Comparison of ENCODE assay signal across 8 mouse cellular contexts in genomic region chr17:86145079-86145951, GRCm38 (mm10). TPM values are rescaled to one million over a fixed set of nuclear protein-coding genes. Genes with fewer than 3 reads are reported as not detected.
DNase-seq lines count a peak whose midpoint lies in the region; ATAC-seq and TF ChIP-seq lines count a peak whose summit lies in the region.

TSS of gene Srbd1 (minus strand) at chr17:86145175.

- H3K27me3 ChIP-seq in C2C12 (ENCODE audit: control insufficient read depth, insufficient read depth, insufficient read length) (no peaks in the 10 kb centered on the region), myocyte (ENCODE audit: control insufficient read depth, insufficient read depth, insufficient read length) (no peaks in the 10 kb centered on the region)
- no peaks in the 10 kb centered on the region for H3K27me3 ChIP-seq in embryonic facial prominence, embryonic 15.5 days
- H3K27me3 ChIP-seq in heart, embryonic 10.5 days (ENCODE audit: insufficient read depth, poor library complexity, severe bottlenecking) = no peaks in the 10 kb centered on the region
- H3K27me3 ChIP-seq in kidney, embryonic 14.5 days (ENCODE audit: control insufficient read depth, insufficient read depth, low read length) = no peaks in the 10 kb centered on the region
- H3K27me3 ChIP-seq in liver, adult 2 months (ENCODE audit: control insufficient read depth, insufficient read depth, low read length) = no peaks in the 10 kb centered on the region

- DNase-seq in heart, embryonic 10.5 days (ENCODE audit: low spot score) = peak; percentile 96
- DNase-seq in liver, adult 2 months (ENCODE audit: extremely low read depth, low read depth, low spot score) = peak; percentile 74
- peak; percentile 89 to 94 for DNase-seq in spleen, postnatal 4 days (ENCODE audit: low spot score in 2 of 2)

- peak; percentile 95 for ATAC-seq in embryonic facial prominence, embryonic 15.5 days (ENCODE audit: insufficient number of reproducible peaks, low FRiP score, low TSS enrichment, low read depth)
- ATAC-seq in kidney, embryonic 14.5 days (ENCODE audit: low FRiP score, low TSS enrichment) = peak; percentile 94

- no peaks in the 10 kb centered on the region for H3K9me3 ChIP-seq in embryonic facial prominence, embryonic 15.5 days (replicated peaks)
- H3K9me3 ChIP-seq in heart, embryonic 10.5 days = no peaks in the 10 kb centered on the region
- H3K9me3 ChIP-seq in kidney, embryonic 14.5 days (ENCODE audit: control insufficient read depth, low read length) = no peaks in the 10 kb centered on the region

- H3K36me3 ChIP-seq in C2C12 (ENCODE audit: control insufficient read depth, insufficient read depth) (peaks cover 5% of the 10 kb centered on the region), myocyte (ENCODE audit: control insufficient read depth, insufficient read depth) (peaks cover 12% of the 10 kb centered on the region)
- H3K36me3 ChIP-seq in embryonic facial prominence, embryonic 15.5 days = peaks cover 11% of the 10 kb centered on the region; the same call in 1 of the 2 replicates
- peaks cover 12% of the 10 kb centered on the region; the same call in 1 of the 2 replicates for H3K36me3 ChIP-seq in heart, embryonic 10.5 days
- H3K36me3 ChIP-seq in kidney, embryonic 14.5 days (ENCODE audit: control insufficient read depth, insufficient read depth, low read length) = no peaks in the 10 kb centered on the region
- H3K36me3 ChIP-seq in liver, adult 2 months (ENCODE audit: control insufficient read depth, insufficient read depth, low read length) = no peaks in the 10 kb centered on the region

- H3K4me1 ChIP-seq in bone marrow macrophage, adult 2 months (ENCODE audit: control insufficient read depth, insufficient read depth, low read length) = peaks cover 10% of the 10 kb centered on the region
- peaks cover 15% of the 10 kb centered on the region for H3K4me1 ChIP-seq in embryonic facial prominence, embryonic 15.5 days
- H3K4me1 ChIP-seq in heart, embryonic 10.5 days = peaks cover 18% of the 10 kb centered on the region
- H3K4me1 ChIP-seq in kidney, embryonic 14.5 days (ENCODE audit: control insufficient read depth, insufficient read depth, low read length) = 0 out of 2 replicates have a peak, but pooled peaks cover 5% of the 10 kb centered on the region
- peaks cover 8% of the 10 kb centered on the region for H3K4me1 ChIP-seq in liver, adult 2 months (ENCODE audit: control insufficient read depth, insufficient read depth, low read length)

- H3K79me2 ChIP-seq in C2C12 (ENCODE audit: control insufficient read depth, insufficient read depth) = peaks cover 33% of the 10 kb centered on the region
- H3K79me2 ChIP-seq in liver, adult 2 months (ENCODE audit: control insufficient read depth, insufficient read depth, low read length) = peaks cover 5% of the 10 kb centered on the region; the same call in 1 of the 2 replicates
- H3K79me2 ChIP-seq in myocyte (ENCODE audit: control insufficient read depth, insufficient read depth) = peaks cover 20% of the 10 kb centered on the region

- 1% methylated on average over 30 of the region's 45 CpGs for WGBS in embryonic facial prominence, embryonic 15.5 days
- WGBS in heart, embryonic 10.5 days = 4% methylated on average over 28 of the region's 45 CpGs
- WGBS in kidney, embryonic 14.5 days = under 1% methylated on average over 29 of the region's 45 CpGs
- 4% methylated on average over 33 of the region's 45 CpGs for WGBS in liver, adult 2 months

- no peak for TF ChIP-seq POLR2A in bone marrow macrophage, adult 2 months (IDR thresholded peaks at IDR 0.05; ENCODE audit: borderline replicate concordance, low read depth, low read length)
- no peak for TF ChIP-seq POLR2A in liver, adult 2 months (IDR thresholded peaks at IDR 0.05; ENCODE audit: extremely low read depth, insufficient read depth, low read length)
- TF ChIP-seq POLR2A in myocyte (IDR thresholded peaks at IDR 0.05; ENCODE audit: insufficient read length, low read depth) = peak; percentile 22

- H3ac ChIP-seq in C2C12 (ENCODE audit: control insufficient read depth, insufficient read length, low read depth) (peak within 1 kb of the TSS; percentile 100), myocyte (ENCODE audit: control insufficient read depth, insufficient read length) (peak within 1 kb of the TSS; percentile 37)

- H3K79me3 ChIP-seq in C2C12 (ENCODE audit: low read depth) = peaks cover 18% of the 10 kb centered on the region

- H3K4me3 ChIP-seq in C2C12 (ENCODE audit: insufficient read depth, poor library complexity, severe bottlenecking) (peak within 1 kb of the TSS; percentile 89), myocyte (peak within 1 kb of the TSS; percentile 83)
- H3K4me3 ChIP-seq in bone marrow macrophage, adult 2 months (ENCODE audit: insufficient read depth, low read length) = peak within 1 kb of the TSS; percentile 66
- H3K4me3 ChIP-seq in embryonic facial prominence, embryonic 15.5 days (replicated peaks) = peak within 1 kb of the TSS; percentile 68
- H3K4me3 ChIP-seq in heart, embryonic 10.5 days = peak within 1 kb of the TSS; percentile 90
- peak within 1 kb of the TSS; percentile 62 for H3K4me3 ChIP-seq in kidney, embryonic 14.5 days (ENCODE audit: low read length)
- H3K4me3 ChIP-seq in liver, adult 2 months (ENCODE audit: insufficient read depth, low read depth, low read length) = peak within 1 kb of the TSS; percentile 89

- H3K4me2 ChIP-seq in embryonic facial prominence, embryonic 15.5 days (replicated peaks) = peak within 1 kb of the TSS; percentile 96
- H3K4me2 ChIP-seq in kidney, embryonic 14.5 days (replicated peaks; ENCODE audit: low read depth, low read length) = peak within 1 kb of the TSS; percentile 89
- peak within 1 kb of the TSS; percentile 89 for H3K4me2 ChIP-seq in myocyte (ENCODE audit: low read depth)

- H3K9ac ChIP-seq in embryonic facial prominence, embryonic 15.5 days = peak within 1 kb of the TSS; percentile 71
- peak within 1 kb of the TSS; percentile 72 for H3K9ac ChIP-seq in kidney, embryonic 14.5 days (ENCODE audit: low read depth, low read length)
- H3K9ac ChIP-seq in liver, adult 2 months (ENCODE audit: low read depth, low read length) = peak within 1 kb of the TSS; percentile 80

- no peak for TF ChIP-seq CTCF in C2C12 (IDR thresholded peaks at IDR 0.05; ENCODE audit: control insufficient read depth, insufficient read depth, insufficient read length)
- TF ChIP-seq CTCF in bone marrow macrophage, adult 2 months (IDR thresholded peaks at IDR 0.05; ENCODE audit: low read depth, low read length) = no peak
- TF ChIP-seq CTCF in liver, adult 2 months (IDR thresholded peaks at IDR 0.05; ENCODE audit: low read depth, low read length) = no peak

- peak within 1 kb of the TSS; percentile 44 for H3K27ac ChIP-seq in bone marrow macrophage, adult 2 months (ENCODE audit: insufficient read depth, low read depth, low read length)
- H3K27ac ChIP-seq in embryonic facial prominence, embryonic 15.5 days (replicated peaks) = peak within 1 kb of the TSS; percentile 80
- H3K27ac ChIP-seq in heart, embryonic 10.5 days = peak within 1 kb of the TSS; percentile 84
- peak within 1 kb of the TSS; percentile 82; the same call in 1 of the 2 replicates for H3K27ac ChIP-seq in kidney, embryonic 14.5 days (ENCODE audit: low read depth, low read length)
- peak within 1 kb of the TSS; percentile 70 for H3K27ac ChIP-seq in liver, adult 2 months (replicated peaks; ENCODE audit: insufficient read depth, low read depth, low read length)

TF ChIP-seq in C2C12, 6 proteins besides CTCF, POLR2A, EP300 and RAD21:
- TF ChIP-seq MYOD1 (IDR thresholded peaks at IDR 0.05; ENCODE audit: control insufficient read depth, insufficient read length, low read depth) (no peak), FOSL1 (IDR thresholded peaks at IDR 0.05; ENCODE audit: insufficient read depth, low read length, poor library complexity, severe bottlenecking) (no peak), CEBPB (IDR thresholded peaks at IDR 0.05; ENCODE audit: low read depth) (no peak), USF1 (IDR thresholded peaks at IDR 0.05; ENCODE audit: low read depth) (no peak), MAX (IDR thresholded peaks at IDR 0.05) (no peak), MYOG (IDR thresholded peaks at IDR 0.05; ENCODE audit: control insufficient read depth, extremely low read depth, insufficient read length) (no peak)

TF ChIP-seq in myocyte, 11 proteins besides CTCF, POLR2A, EP300 and RAD21:
- TF ChIP-seq E2F4 (IDR thresholded peaks at IDR 0.05; ENCODE audit: insufficient read depth) = peak; percentile 82
- no peak for TF ChIP-seq POLR2AphosphoS2 (IDR thresholded peaks at IDR 0.05; ENCODE audit: insufficient read length, low read depth)

RNA-seq across cellular contexts. Expression of gene Srbd1, which starts in this region (rescaled TPM):
- polyA plus RNA-seq in C2C12 (2012; fragmentation: generic; extraction: Trizol) (7.6 TPM), myocyte (2012; fragmentation: generic; extraction: Trizol) (6.1 TPM)
- 8.9 and 12.0 TPM in 2 replicates for polyA plus RNA-seq in bone marrow macrophage, adult 2 months (2012; ENCODE audit: insufficient read depth, insufficient read length, missing spikeins)
- polyA plus RNA-seq in embryonic facial prominence, embryonic 15.5 days (2015; fragmentation: Nextera tagmentation; extraction: Ambion mirVana) = 14.1 and 16.2 TPM in 2 replicates
- polyA plus RNA-seq in heart, embryonic 10.5 days (2016; fragmentation: Nextera tagmentation; extraction: Ambion mirVana) = 12.7 and 15.4 TPM in 2 replicates
- 11.6 and 12.7 TPM in 2 replicates for polyA plus RNA-seq in kidney, embryonic 14.5 days (2014; fragmentation: Nextera tagmentation; extraction: Ambion mirVana)
- 12.8 and 20.9 TPM in 2 replicates for total RNA-seq in liver, adult 2 months (2014; rRNA removed)
- 2.1 and 2.6 TPM in 2 replicates for polyA plus RNA-seq in liver, adult 2 months (2012; rRNA removed)

Comparison
In these comparisons a context has a peak if more than half of its experiments do, and no peak if none do; other contexts are left out.
1. Peak in every context shown above with its lines: DNase-seq, ATAC-seq, H3K4me3 ChIP-seq and H3K27ac ChIP-seq.